Mouse (Mus musculus) stomach, postnatal 0 days (tissue): ENCODE data around the gene Il13.

ENCODE experiments used
- CTCF ChIP-seq: IDR thresholded peaks from 2 replicates; pipeline ENCODE4 v1.5.1; 2016; ENCODE audit warnings: antibody characterized with exemption, low read depth, mild to moderate bottlenecking, moderate library complexity
- EP300 ChIP-seq: optimal IDR thresholded peaks from 2 replicates; pipeline ENCODE3; 2016; ENCODE audit warnings: antibody characterized with exemption

- TF ChIP-seq CTCF: no peak
- no peak for TF ChIP-seq EP300
These were observed 45.6 kb upstream of the Il13 start for GRCm38 (mm10) chr11:53680141-53680540.
